In genomic region chr11:119235596-119235995, GRCm38 (mm10) we compare ENCODE assay signal across 7 mouse cellular contexts. TPM values are rescaled to one million over a fixed set of nuclear protein-coding genes. Genes with fewer than 3 reads are reported as not detected.
DNase-seq lines count a peak whose midpoint lies in the region; ATAC-seq and TF ChIP-seq lines count a peak whose summit lies in the region.

No protein-coding gene starts in this region.

- H3K36me3 ChIP-seq in intestine, embryonic 14.5 days (ENCODE audit: control insufficient read depth, insufficient read depth, low read length) = no peaks in the 10 kb centered on the region
- H3K36me3 ChIP-seq in intestine, embryonic 15.5 days = no peaks in the 10 kb centered on the region
- H3K36me3 ChIP-seq in C2C12 (ENCODE audit: control insufficient read depth, insufficient read depth) (no peaks in the 10 kb centered on the region), ES-Bruce4 (ENCODE audit: control insufficient read depth, insufficient read depth, low read length, poor library complexity, severe bottlenecking) (no peaks in the 10 kb centered on the region)

- H3ac ChIP-seq in C2C12 (ENCODE audit: control insufficient read depth, insufficient read length, low read depth) = no peak overlapping the region

- WGBS in intestine, embryonic 14.5 days = 84% methylated on average over 4 of the region's 4 CpGs
- WGBS in intestine, embryonic 15.5 days = 87% methylated on average over 4 of the region's 4 CpGs

- H3K4me3 ChIP-seq in intestine, embryonic 14.5 days (ENCODE audit: low read depth, low read length) = no peak overlapping the region
- no peak overlapping the region for H3K4me3 ChIP-seq in intestine, embryonic 15.5 days (replicated peaks)
- H3K4me3 ChIP-seq in C2C12 (ENCODE audit: insufficient read depth, poor library complexity, severe bottlenecking) (no peak overlapping the region), ES-Bruce4 (ENCODE audit: low read depth, low read length) (no peak overlapping the region)

- no peaks in the 10 kb centered on the region for H3K27me3 ChIP-seq in intestine, embryonic 14.5 days (replicated peaks; ENCODE audit: control insufficient read depth, insufficient read depth, low read length)
- no peaks in the 10 kb centered on the region for H3K27me3 ChIP-seq in intestine, embryonic 15.5 days (replicated peaks)
- H3K27me3 ChIP-seq in C2C12 (ENCODE audit: control insufficient read depth, insufficient read depth, insufficient read length) (peaks cover 22% of the 10 kb centered on the region), ES-Bruce4 (ENCODE audit: control insufficient read depth, insufficient read depth, low read length, poor library complexity, severe bottlenecking) (no peaks in the 10 kb centered on the region)

- TF ChIP-seq POLR2A in ES-Bruce4 (IDR thresholded peaks at IDR 0.05; ENCODE audit: insufficient read depth, low read length) = no peak

- H3K9me3 ChIP-seq in intestine, embryonic 14.5 days (ENCODE audit: control insufficient read depth, low read length) = no peaks in the 10 kb centered on the region
- H3K9me3 ChIP-seq in intestine, embryonic 15.5 days = no peaks in the 10 kb centered on the region
- H3K9me3 ChIP-seq in ES-Bruce4 (replicated peaks; ENCODE audit: control insufficient read depth, insufficient read depth, low read length, poor library complexity, severe bottlenecking) = no peaks in the 10 kb centered on the region

- ATAC-seq in intestine, embryonic 14.5 days (replicated peaks; ENCODE audit: low FRiP score, low TSS enrichment, low read depth) = no peak
- no peak for ATAC-seq in intestine, embryonic 15.5 days
- ATAC-seq in common myeloid progenitor, adult 5-6 weeks (replicated peaks; ENCODE audit: low read depth, poor library complexity, severe bottlenecking) = peak; percentile 67

- H3K79me3 ChIP-seq in C2C12 (ENCODE audit: low read depth) = no peaks in the 10 kb centered on the region

- no peak overlapping the region for H3K4me2 ChIP-seq in intestine, embryonic 14.5 days (ENCODE audit: low read length)
- H3K4me2 ChIP-seq in intestine, embryonic 15.5 days (replicated peaks) = no peak overlapping the region

- peak; percentile 81 for DNase-seq in intestine, embryonic 14.5 days (ENCODE audit: low spot score)
- DNase-seq in lung, postnatal 10 days = peak; percentile 79
- DNase-seq in testis, postnatal 10 days (ENCODE audit: low spot score) = peak; percentile 84

- no peak overlapping the region for H3K27ac ChIP-seq in intestine, embryonic 14.5 days (ENCODE audit: low read depth)
- H3K27ac ChIP-seq in intestine, embryonic 15.5 days = no peak overlapping the region
- H3K27ac ChIP-seq in ES-Bruce4 (ENCODE audit: insufficient read depth, low read length) = 0 out of 2 replicates have a peak overlapping the region, but pooled peaks have one; percentile 11

- TF ChIP-seq EP300 in ES-Bruce4 (IDR thresholded peaks at IDR 0.05; ENCODE audit: insufficient read depth, low read depth, low read length) = no peak

- H3K4me1 ChIP-seq in intestine, embryonic 14.5 days (replicated peaks; ENCODE audit: control insufficient read depth, insufficient read depth, low read length) = peaks cover 11% of the 10 kb centered on the region; the same call in 1 of the 2 replicates
- 0 out of 2 replicates have a peak, but pooled peaks cover 9% of the 10 kb centered on the region for H3K4me1 ChIP-seq in intestine, embryonic 15.5 days (replicated peaks)
- peaks cover 12% of the 10 kb centered on the region for H3K4me1 ChIP-seq in ES-Bruce4 (ENCODE audit: control insufficient read depth, insufficient read depth, low read length)

- no peak overlapping the region for H3K9ac ChIP-seq in intestine, embryonic 14.5 days (ENCODE audit: low read length)
- no peak overlapping the region for H3K9ac ChIP-seq in intestine, embryonic 15.5 days
- H3K9ac ChIP-seq in ES-Bruce4 (ENCODE audit: low read depth, poor library complexity, severe bottlenecking) = peak overlapping the region; percentile 29; the same call in 1 of the 2 replicates

- no peaks in the 10 kb centered on the region for H3K79me2 ChIP-seq in C2C12 (ENCODE audit: control insufficient read depth, insufficient read depth)

- TF ChIP-seq CTCF in C2C12 (IDR thresholded peaks at IDR 0.05; ENCODE audit: control insufficient read depth, insufficient read depth, insufficient read length) (peak; percentile 19), ES-Bruce4 (IDR thresholded peaks at IDR 0.05; ENCODE audit: low read depth, low read length) (peak; percentile 45)

TF ChIP-seq in C2C12, 6 proteins besides CTCF, POLR2A, EP300 and RAD21:
- no peak for TF ChIP-seq USF1 (IDR thresholded peaks at IDR 0.05; ENCODE audit: low read depth)
TF ChIP-seq in C2C12: peak in this region for 0.

RNA-seq across cellular contexts. Expression of gene Ccdc40, which starts 7.2 kb away (rescaled TPM):
- 4.0 and 5.1 TPM in 2 replicates for polyA plus RNA-seq in intestine, embryonic 14.5 days (2014; fragmentation: Nextera tagmentation; extraction: Ambion mirVana)
- polyA plus RNA-seq in intestine, embryonic 15.5 days (2015; fragmentation: Nextera tagmentation; extraction: Ambion mirVana) = 2.5 and 2.6 TPM in 2 replicates
- polyA plus RNA-seq in C2C12 (2012; fragmentation: generic; extraction: Trizol) (0.12 TPM), ES-Bruce4 (2011; ENCODE audit: insufficient read depth, insufficient read length, low read depth, missing spikeins) (4.1 and 8.1 TPM in 2 replicates)
- 11.5 and 24.3 TPM in 2 replicates for total RNA-seq in common myeloid progenitor, adult 5-6 weeks (2017)

RNA-seq across cellular contexts. Expression of gene Tbc1d16, which starts 7.3 kb away (rescaled TPM):
- 12.2 and 13.0 TPM in 2 replicates for polyA plus RNA-seq in intestine, embryonic 14.5 days (2014; fragmentation: Nextera tagmentation; extraction: Ambion mirVana)
- polyA plus RNA-seq in intestine, embryonic 15.5 days (2015; fragmentation: Nextera tagmentation; extraction: Ambion mirVana) = 13.9 and 15.3 TPM in 2 replicates
- polyA plus RNA-seq in C2C12 (2012; fragmentation: generic; extraction: Trizol) (4.9 TPM), ES-Bruce4 (2011; ENCODE audit: insufficient read depth, insufficient read length, low read depth, missing spikeins) (15.8 and 15.9 TPM in 2 replicates)
- total RNA-seq in common myeloid progenitor, adult 5-6 weeks (2017) = 3.5 and 4.3 TPM in 2 replicates

RNA-seq across cellular contexts. Expression of gene Gaa, which starts 32.1 kb away (rescaled TPM):
- polyA plus RNA-seq in intestine, embryonic 14.5 days (2014; fragmentation: Nextera tagmentation; extraction: Ambion mirVana) = 57.3 and 62.3 TPM in 2 replicates
- polyA plus RNA-seq in intestine, embryonic 15.5 days (2015; fragmentation: Nextera tagmentation; extraction: Ambion mirVana) = 66.3 and 69.1 TPM in 2 replicates
- polyA plus RNA-seq in C2C12 (2012; fragmentation: generic; extraction: Trizol) (32.2 TPM), ES-Bruce4 (2011; ENCODE audit: insufficient read depth, insufficient read length, low read depth, missing spikeins) (42.3 and 50.4 TPM in 2 replicates)
- 19.6 and 33.4 TPM in 2 replicates for total RNA-seq in common myeloid progenitor, adult 5-6 weeks (2017)
